Mouse (Mus musculus) kidney, postnatal 25 days (tissue): Measurements from ENCODE around the gene Scgb2b7.
"Not testable (repeated sequence)": the region's sequence is repeated elsewhere in the genome, so short reads cannot be mapped to it uniquely, and the experiment has no call there.

ENCODE experiments used
- DNase-seq, 2 experiments: peaks; one replicate each; pipeline ENCODE4 v3.0.0; 2021; ENCODE audit warnings: mixed read lengths in 2 of 2

Scgb2b7 gene

GRCm38 (mm10) chr7:31705657-31706056, at the start of gene Scgb2b7:
Gene Scgb2b7, minus strand, starts transcription at chr7:31705757.
- not testable (repeated sequence) for DNase-seq

- not testable (repeated sequence) for DNase-seq
Measured at GRCm38 (mm10) chr7:31712365-31712764, 6.8 kb upstream of the Scgb2b7 start, which contains the start of gene Scgb1b7. Gene Scgb1b7, plus strand, starts transcription at chr7:31712665.
